Mouse (Mus musculus) heart, postnatal 0 days (tissue): ENCODE data around the gene Ntn1. TPM values are rescaled to one million over a fixed set of nuclear protein-coding genes. Genes with fewer than 3 reads are reported as not detected.

Experiments used
- ATAC-seq: fragments of 200-750 bp; cut with Nextera tagmentation; 2 replicates; pipeline ENCODE4 v1.8.0; 2017; ENCODE audit warnings: low read depth, moderate number of reproducible peaks, moderate library complexity; ENCODE audit not compliant: insufficient read depth
- DNase-seq: peaks from one replicate; pipeline ENCODE4 v3.0.0-alpha.2; 2016; ENCODE audit warnings: low spot score
- H3K27ac ChIP-seq: fragments of 300-500 bp; sonication (generic); 2 replicates; pipeline ENCODE4 v1.5.1; 2014; ENCODE audit warnings: low read depth, mild to moderate bottlenecking
- H3K27me3 ChIP-seq: fragments of 300-500 bp; sonication (generic); 2 replicates; pipeline ENCODE4 v1.6.1; 2014; ENCODE audit warnings: low read length, mixed read lengths; ENCODE audit not compliant: control insufficient read depth, insufficient read depth
- H3K36me3 ChIP-seq: fragments of 300-500 bp; sonication (generic); replicated peaks from 2 replicates; pipeline ENCODE4 v1.6.1; 2014; ENCODE audit warnings: low read length, mixed read lengths; ENCODE audit not compliant: control insufficient read depth, insufficient read depth
- H3K4me1 ChIP-seq: fragments of 300-500 bp; sonication (generic); 2 replicates; pipeline ENCODE4 v1.6.1; 2014; ENCODE audit warnings: antibody characterized with exemption; ENCODE audit not compliant: control insufficient read depth, insufficient read depth
- H3K4me2 ChIP-seq: fragments of 300-500 bp; sonication (generic); 2 replicates; pipeline ENCODE4 v1.6.1; 2014; ENCODE audit warnings: low read depth, mild to moderate bottlenecking, low read length, moderate library complexity
- H3K4me3 ChIP-seq: fragments of 300-500 bp; sonication (generic); 2 replicates; pipeline ENCODE4 v1.5.1; 2014; ENCODE audit warnings: low read depth, low read length
- H3K9ac ChIP-seq: fragments of 300-500 bp; sonication (generic); replicated peaks from 2 replicates; pipeline ENCODE4 v1.6.1; 2014; ENCODE audit warnings: low read depth, low read length, mixed read lengths
- H3K9me3 ChIP-seq: fragments of 300-500 bp; sonication (generic); replicated peaks from 2 replicates; pipeline ENCODE4 v1.6.1; 2016; ENCODE audit warnings: low read length; ENCODE audit not compliant: control insufficient read depth
- CTCF ChIP-seq: IDR thresholded peaks from 2 replicates; pipeline ENCODE4 v1.5.1; 2016; ENCODE audit warnings: antibody characterized with exemption, control low read depth, low read depth
- EP300 ChIP-seq: IDR thresholded peaks from 2 replicates; pipeline ENCODE4 v1.6.1; 2016; ENCODE audit warnings: antibody characterized with exemption, low read depth
- WGBS: fragments of 180-500 bp; shearing (Covaris S2); extraction: QIAGEN DNeasy Blood & Tissue Kit; methylation state at CpG from one replicate; pipeline ENCODE4 v1.1.7; 2014; 5-methylcytosine and 5-hydroxymethylcytosine counted together
- polyA plus RNA-seq: library from polyadenylated mRNA; unstranded; fragments of >200 nt; fragmentation: Nextera tagmentation; extraction: Ambion mirVana; gene quantifications from 2 replicates; pipeline ENCODE4 v1.2.1, GENCODE M21; 2015
- total RNA-seq: library from RNA; depleted of rRNA; stranded (reverse); fragments of >200 nt; gene quantifications from 2 replicates; pipeline ENCODE4 v1.2.3, GENCODE M21; 2014; ENCODE audit warnings: low replicate concordance

Gene Ntn1
- total and polyA plus RNA-seq, 2 experiments from 2014 or later, result 24.8 to 117 TPM

DNA sequence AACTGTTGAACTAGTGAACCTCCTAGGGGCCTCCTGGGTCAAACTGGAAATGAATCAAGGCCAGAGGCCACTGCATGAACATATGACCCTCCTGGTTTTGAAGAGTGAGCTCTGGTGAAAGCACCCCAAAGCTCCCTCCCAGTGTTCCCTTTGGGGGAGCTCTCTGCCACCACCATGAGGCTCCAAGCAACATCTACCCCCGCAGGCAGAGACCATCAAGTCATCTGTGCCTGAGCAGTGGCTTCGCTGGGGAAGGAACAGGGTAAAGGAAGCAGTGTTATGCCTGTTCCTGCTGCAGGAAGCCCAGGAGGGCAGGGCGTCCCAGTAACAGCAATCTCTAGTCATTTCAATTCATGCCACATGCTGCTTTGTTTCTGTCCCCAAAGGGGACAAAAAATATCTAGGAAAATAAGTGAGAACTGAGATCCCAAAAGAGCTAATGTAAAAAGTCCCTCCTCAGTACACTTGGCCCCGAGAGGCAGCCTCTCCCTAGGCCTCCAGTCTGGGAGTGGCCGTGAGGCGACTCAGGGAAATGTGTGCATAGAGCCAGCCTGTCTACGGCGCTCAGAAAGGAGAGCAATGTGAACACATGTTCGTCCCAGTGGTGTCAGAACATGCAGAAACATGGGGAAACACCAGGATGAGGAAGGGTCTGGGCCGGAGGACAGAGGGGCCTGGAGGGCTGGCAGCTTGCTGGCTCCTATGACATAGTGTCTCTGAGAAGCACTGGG lies 139.3 kb downstream of the Ntn1 start:
- 64% methylated on average over 10 of the region's 10 CpGs for WGBS
- Histone ChIP-seq H3K27ac (peak overlapping the region; percentile 49), H3K4me3 (no peak overlapping the region), H3K9me3 (no peaks in the 10 kb centered on the region), H3K36me3 (peaks cover 12% of the 10 kb centered on the region; the same call in 1 of the 2 replicates), H3K4me2 (no peak overlapping the region), H3K9ac (no peak overlapping the region), H3K27me3 (no peaks in the 10 kb centered on the region), H3K4me1 (no peaks in the 10 kb centered on the region)
- DNase-seq (no peak), ATAC-seq (no peak)
- TF ChIP-seq EP300 (no peak), CTCF (no peak)

DNA sequence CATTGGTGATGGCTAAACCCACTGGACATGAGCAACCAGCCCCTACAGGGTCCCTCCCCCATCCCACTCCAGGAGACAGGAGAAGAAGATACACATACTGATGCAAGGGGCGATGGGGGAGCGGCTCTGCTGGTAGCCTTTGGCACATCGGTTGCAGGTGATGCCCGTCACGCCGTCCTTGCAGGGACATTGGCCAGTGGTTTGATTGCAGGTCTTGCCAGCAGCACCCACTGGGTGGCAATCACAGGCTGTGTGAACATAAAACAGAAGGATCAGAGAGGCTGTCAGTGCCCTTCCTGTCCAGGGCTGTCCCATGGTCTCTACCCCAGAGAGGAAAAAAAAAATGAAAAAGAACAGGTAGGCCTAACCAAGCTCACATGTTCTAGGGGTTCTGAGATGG lies 140.2 kb downstream of the Ntn1 start:
- no peaks in the 10 kb centered on the region for H3K27me3 ChIP-seq
- peaks cover 20% of the 10 kb centered on the region; the same call in 1 of the 2 replicates for H3K36me3 ChIP-seq
- no peak for TF ChIP-seq EP300
- no peak for TF ChIP-seq CTCF
- no peaks in the 10 kb centered on the region for H3K4me1 ChIP-seq
- no peak for DNase-seq
- H3K4me3 ChIP-seq, result no peak overlapping the region
- no peak overlapping the region for H3K4me2 ChIP-seq
- no peaks in the 10 kb centered on the region for H3K9me3 ChIP-seq
- H3K9ac ChIP-seq, result no peak overlapping the region
- H3K27ac ChIP-seq, result no peak overlapping the region
- no peak for ATAC-seq
- WGBS, result 94% methylated on average over 6 of the region's 6 CpGs

DNA sequence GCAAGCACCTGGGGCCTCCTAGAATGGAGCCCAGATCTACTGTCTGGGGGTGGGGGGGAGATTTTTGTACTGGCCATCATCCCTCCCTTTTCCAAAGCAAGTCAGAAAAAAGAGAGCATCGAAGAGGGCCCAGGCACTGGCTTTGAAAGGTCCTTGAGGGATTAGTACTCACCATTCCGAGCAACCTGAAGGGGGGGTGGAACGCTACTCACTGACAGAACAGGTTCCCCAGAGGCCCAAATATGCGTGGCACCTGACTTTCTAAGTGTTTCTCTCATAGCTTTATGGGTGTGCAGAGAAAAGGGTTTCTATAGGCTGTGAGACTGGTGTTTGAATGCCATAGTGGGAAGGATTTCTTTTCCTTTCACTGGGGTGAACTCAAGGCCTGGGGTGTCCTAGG lies 142.1 kb downstream of the Ntn1 start:
- whole genome bisulfite sequencing, result 74% methylated on average over 4 of the region's 4 CpGs
- H3K9ac ChIP-seq, result no peak overlapping the region
- no peak overlapping the region for H3K4me3 ChIP-seq
- no peak for DNase-seq
- no peaks in the 10 kb centered on the region for H3K27me3 ChIP-seq
- TF ChIP-seq CTCF (no peak), EP300 (no peak)
- peaks cover 20% of the 10 kb centered on the region; the same call in 1 of the 2 replicates for H3K36me3 ChIP-seq
- no peak overlapping the region for H3K27ac ChIP-seq
- H3K4me1 ChIP-seq, result no peaks in the 10 kb centered on the region; the same call in 1 of the 2 replicates
- 0 out of 2 replicates have a peak, but pooled peaks cover 4% of the 10 kb centered on the region for H3K9me3 ChIP-seq
- ATAC-seq, result no peak
- H3K4me2 ChIP-seq, result no peak overlapping the region

DNA sequence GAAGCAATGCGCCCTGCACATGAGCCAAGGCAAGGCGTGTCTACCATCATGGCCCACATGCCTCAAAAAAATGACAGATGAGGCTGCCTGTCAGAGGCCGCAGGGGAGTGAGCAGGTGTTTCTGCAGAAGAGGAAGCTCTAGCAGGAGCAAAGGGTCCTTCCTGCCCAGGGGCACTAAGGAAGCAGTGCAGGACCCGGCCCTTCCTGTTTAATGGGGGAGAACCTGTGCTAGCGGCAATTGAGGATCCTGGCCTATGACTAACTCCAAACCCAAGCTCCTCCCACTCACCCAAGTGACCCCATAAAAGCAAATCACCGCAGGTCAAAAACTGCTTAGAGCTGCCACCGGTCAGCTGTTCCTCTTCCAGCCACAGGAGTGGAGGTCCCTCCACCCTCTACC lies 147.1 kb downstream of the Ntn1 start:
- no peak overlapping the region for H3K27ac ChIP-seq
- peak; percentile 13 for DNase-seq
- no peak for ATAC-seq
- no peak for TF ChIP-seq CTCF
- no peaks in the 10 kb centered on the region for H3K27me3 ChIP-seq
- no peak overlapping the region for H3K4me2 ChIP-seq
- 81% methylated on average over 7 of the region's 7 CpGs for WGBS
- no peak overlapping the region for H3K4me3 ChIP-seq
- H3K9me3 ChIP-seq, result 0 out of 2 replicates have a peak, but pooled peaks cover 4% of the 10 kb centered on the region
- H3K4me1 ChIP-seq, result peaks cover 4% of the 10 kb centered on the region; the same call in 1 of the 2 replicates
- peaks cover 15% of the 10 kb centered on the region; the same call in 1 of the 2 replicates for H3K36me3 ChIP-seq
- no peak overlapping the region for H3K9ac ChIP-seq

DNA sequence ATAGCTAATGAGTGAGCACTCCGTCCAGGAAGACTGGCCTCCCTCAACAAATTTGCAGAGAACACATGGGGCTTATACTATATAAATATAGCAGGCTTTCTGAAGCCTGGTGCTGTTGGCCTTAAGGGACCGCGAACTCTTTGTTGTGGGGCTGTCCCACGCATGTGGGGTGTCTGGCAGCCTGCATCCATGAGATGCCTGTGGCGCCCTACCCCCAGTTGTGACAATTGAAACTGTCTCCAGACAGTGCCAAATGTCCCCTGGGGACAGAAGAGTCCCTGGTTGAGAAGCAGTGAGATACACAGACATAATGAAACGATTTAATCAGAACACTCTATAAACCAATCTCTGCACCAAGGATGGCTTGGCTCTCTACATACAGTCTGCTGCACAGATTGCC lies 150.5 kb downstream of the Ntn1 start:
- no peak for ATAC-seq
- DNase-seq, result no peak
- Histone ChIP-seq H3K9ac (no peak overlapping the region), H3K9me3 (0 out of 2 replicates have a peak, but pooled peaks cover 4% of the 10 kb centered on the region), H3K36me3 (peaks cover 13% of the 10 kb centered on the region), H3K27ac (no peak overlapping the region), H3K4me3 (no peak overlapping the region), H3K4me2 (no peak overlapping the region), H3K27me3 (no peaks in the 10 kb centered on the region), H3K4me1 (peaks cover 4% of the 10 kb centered on the region; the same call in 1 of the 2 replicates)
- TF ChIP-seq EP300, result no peak
- 80% methylated on average over 6 of the region's 6 CpGs for WGBS

DNA sequence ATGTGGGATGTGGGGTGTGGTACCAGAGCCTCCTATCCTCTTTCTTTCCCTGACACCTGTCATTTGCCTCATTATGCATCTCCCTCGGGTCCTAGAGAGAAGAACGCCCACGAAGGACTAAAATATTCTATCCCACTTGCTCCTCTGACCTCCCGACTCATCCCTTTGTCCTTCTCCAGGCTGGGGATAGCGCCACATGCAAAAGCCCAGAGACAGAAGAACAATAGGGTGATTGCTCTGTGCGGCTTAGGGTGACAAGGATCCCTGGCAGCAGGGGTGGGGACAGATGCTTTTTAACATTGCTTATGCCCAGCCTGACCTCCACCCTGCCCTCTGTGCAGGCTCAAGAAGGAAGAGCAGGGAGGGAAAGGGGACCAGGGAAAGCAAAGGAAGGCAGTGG lies 152.7 kb downstream of the Ntn1 start:
- no peak overlapping the region for H3K4me3 ChIP-seq
- TF ChIP-seq CTCF (no peak), EP300 (no peak)

More for the DNA sequence above, 152.7 kb downstream of the Ntn1 start:
- peaks cover 17% of the 10 kb centered on the region for H3K36me3 ChIP-seq
- 53% methylated on average over 6 of the region's 6 CpGs for WGBS
- DNase-seq, result no peak
- H3K4me2 ChIP-seq, result no peak overlapping the region
- no peak for ATAC-seq
- H3K4me1 ChIP-seq, result no peaks in the 10 kb centered on the region
- no peak overlapping the region for H3K9ac ChIP-seq
- no peaks in the 10 kb centered on the region for H3K9me3 ChIP-seq
- H3K27ac ChIP-seq, result no peak overlapping the region
- H3K27me3 ChIP-seq, result no peaks in the 10 kb centered on the region
